Mouse (Mus musculus) heart, postnatal 0 days (tissue): ENCODE results near the gene Spint3.

ENCODE experiments used
- CTCF ChIP-seq: IDR thresholded peaks from 2 replicates; pipeline ENCODE4 v1.5.1; 2016; ENCODE audit warnings: antibody characterized with exemption, control low read depth, low read depth
- EP300 ChIP-seq: IDR thresholded peaks from 2 replicates; pipeline ENCODE4 v1.6.1; 2016; ENCODE audit warnings: antibody characterized with exemption, low read depth

DNA sequence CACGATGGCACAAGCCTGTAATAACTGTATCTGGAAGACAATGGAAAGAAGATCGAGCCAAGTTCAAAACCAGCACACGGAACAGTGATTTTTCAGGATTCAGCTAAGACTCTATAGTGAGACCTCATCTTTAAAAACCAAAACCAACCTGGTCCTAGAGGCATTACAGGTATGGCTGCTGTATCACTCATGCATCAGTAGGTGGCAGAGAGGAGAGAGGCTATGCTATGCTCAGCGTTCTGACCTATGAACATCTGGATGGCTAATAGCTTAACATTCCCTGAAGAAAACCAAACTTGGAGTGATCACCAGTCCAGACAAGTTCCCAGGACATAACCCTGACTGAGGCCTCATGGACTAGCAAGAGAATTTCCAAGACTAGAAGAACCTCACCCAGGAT lies 48.5 kb upstream of the Spint3 start:
- no peak for TF ChIP-seq EP300
- no peak for TF ChIP-seq CTCF
